Mouse (Mus musculus) erythroid progenitor cell, adult 5-6 weeks (primary cell): Measurements from ENCODE around the gene Prelp. TPM values are rescaled to one million over a fixed set of nuclear protein-coding genes. Genes with fewer than 3 reads are reported as not detected.

Experiments
- ATAC-seq: replicated peaks from 2 replicates; pipeline ENCODE4 v1.8.0; 2016; ENCODE audit warnings: moderate number of reproducible peaks, mild to moderate bottlenecking, moderate TSS enrichment, inconsistent platforms; ENCODE audit not compliant: poor library complexity, low FRiP score, severe bottlenecking
- total RNA-seq, 2 experiments: library from RNA; stranded (forward) in 1 of 2; stranded (reverse) in 1 of 2; fragments of 150-400 nt in 1 of 2; fragments of 186-747, 209-891 nt in 1 of 2; gene quantifications; 2 replicates each; pipeline versions ENCODE4 v1.2.3 to v1.2.4; 2015 to 2017; ENCODE audit warnings: low replicate concordance in 2 of 2

Prelp gene
- total RNA-seq, 2 experiments from 2014 or later = 0.42 TPM; not detected in 1

GRCm38 (mm10) chr1:133939708-133940107 lies 18.5 kb upstream of the Prelp start:
- no peak for ATAC-seq

GRCm38 (mm10) chr1:133936169-133936568 lies 15.0 kb upstream of the Prelp start:
- no peak for ATAC-seq

GRCm38 (mm10) chr1:133934354-133934963 lies 13.2 kb upstream of the Prelp start:
- no peak for ATAC-seq

GRCm38 (mm10) chr1:133933301-133934195 lies 12.3 kb upstream of the Prelp start:
- no peak for ATAC-seq

- ATAC-seq = no peak
Observed at GRCm38 (mm10) chr1:133929980-133930379, 8.8 kb upstream of the Prelp start.

- ATAC-seq = no peak
Observed at GRCm38 (mm10) chr1:133925223-133925622, 4.0 kb upstream of the Prelp start.

- 0 out of 2 replicates have a peak, but pooled peaks have one; percentile 26 for ATAC-seq
Observed at GRCm38 (mm10) chr1:133924141-133924875, 3.1 kb upstream of the Prelp start.

GRCm38 (mm10) chr1:133923071-133923470 lies 1.9 kb upstream of the Prelp start:
- ATAC-seq = no peak

- ATAC-seq = no peak
Observed at GRCm38 (mm10) chr1:133920876-133921275, 338 bp downstream of the Prelp start.

- no peak for ATAC-seq
Observed at GRCm38 (mm10) chr1:133920401-133920800, 813 bp downstream of the Prelp start.

- ATAC-seq = no peak
Observed at GRCm38 (mm10) chr1:133918088-133918470, 3.1 kb downstream of the Prelp start.

- no peak for ATAC-seq
Observed at GRCm38 (mm10) chr1:133917456-133918087, 3.6 kb downstream of the Prelp start.

- no peak for ATAC-seq
Observed at GRCm38 (mm10) chr1:133915723-133916355, 5.4 kb downstream of the Prelp start.

GRCm38 (mm10) chr1:133915115-133915514 lies 6.1 kb downstream of the Prelp start:
- no peak for ATAC-seq

- ATAC-seq = no peak
Observed at GRCm38 (mm10) chr1:133913018-133913417, 8.2 kb downstream of the Prelp start.

- peak; percentile 59 for ATAC-seq
Observed at GRCm38 (mm10) chr1:133911456-133911855, 9.8 kb downstream of the Prelp start.

GRCm38 (mm10) chr1:133911008-133911407 lies 10.2 kb downstream of the Prelp start:
- no peak for ATAC-seq

- no peak for ATAC-seq
Observed at GRCm38 (mm10) chr1:133910108-133910507, 11.1 kb downstream of the Prelp start.
